Mouse (Mus musculus) Patski (cell line): ENCODE data around the gene Spesp1. TPM values are rescaled to one million over a fixed set of nuclear protein-coding genes. Genes with fewer than 3 reads are reported as not detected.

Experiments
- ATAC-seq: fragments of 100-300 bp; one replicate; pipeline ENCODE4 v1.8.0; 2021
- CTCF ChIA-PET: fragments of 350-600 bp; sonication (Branson Sonifier 250); formaldehyde crosslinking; loops from one replicate; lab custom pipeline; 2022; ENCODE audit warnings: inconsistent platforms; lab: Charles Lee
- POLR2A ChIA-PET: fragments of 350-600 bp; sonication (Branson Sonifier 250); formaldehyde crosslinking; loops from one replicate; lab custom pipeline; 2022; ENCODE audit warnings: antibody characterized with exemption, inconsistent platforms; lab: Charles Lee
- DNase-seq: peaks from one replicate; pipeline ENCODE4 v3.0.0-alpha.2; 2011; ENCODE audit warnings: low read depth, low spot score
- H3K27me3 ChIP-seq: fragments of 371-371 bp; one replicate; pipeline ENCODE4 v1.5.1; 2021
- CTCF ChIP-seq: fragments of 100-300 bp; IDR thresholded peaks from one replicate; pipeline ENCODE4 v1.5.1; 2021
- in situ Hi-C: fragments of 300-500 bp; cut with MboI; formaldehyde crosslinking; loops from 3 replicates; pipeline ENCODE4 v1.11.1; 2018; ENCODE audit warnings: low pct_unique_long_range_greater_than_20kb, mixed read lengths
- polyA plus RNA-seq: library from polyadenylated mRNA; unstranded; gene quantifications from one replicate; pipeline ENCODE4 v1.2.3, GENCODE M21; 2021

Gene Spesp1
- polyA plus RNA-seq, 1 experiment from 2014 or later = not detected

GRCm38 (mm10) chr9:62229985-62230384 is 52.0 kb downstream of the Spesp1 start:
- no peak for TF ChIP-seq CTCF
- no peak for DNase-seq
- ATAC-seq = no peak
- ChIA-PET CTCF (no interaction called here), POLR2A (no interaction called here)
- in situ Hi-C loops = no loop called here
- H3K27me3 ChIP-seq = no peaks in the 10 kb centered on the region

DNA sequence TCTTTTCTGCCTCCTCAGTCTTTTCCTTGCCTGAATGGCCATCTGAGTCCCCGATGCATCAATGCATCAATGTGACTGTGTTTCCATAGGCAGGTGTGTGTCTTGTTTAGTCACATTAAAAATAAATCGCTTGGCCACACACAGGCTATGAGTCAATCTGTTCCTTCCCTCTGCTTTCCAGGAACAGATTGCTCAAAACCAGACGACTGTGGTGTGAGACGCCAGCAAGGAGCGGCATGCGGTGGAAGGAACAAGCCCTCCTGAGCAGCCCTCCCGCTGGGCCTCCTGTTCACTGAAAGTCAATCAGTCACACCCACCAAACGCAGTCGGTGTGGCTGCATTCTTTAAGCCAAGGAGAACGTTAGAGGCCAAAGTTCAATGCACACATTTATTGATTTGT is 59.5 kb downstream of the Spesp1 start:
- peak; percentile 60 for ATAC-seq
- H3K27me3 ChIP-seq = peaks cover 12% of the 10 kb centered on the region
- ChIA-PET POLR2A (interaction anchor here (0.6 kb wide), 1 partner anchor 34 kb away, joined by 4 read pairs; no protein-coding TSS in a partner anchor), CTCF (no interaction called here)
- peak; percentile 51 for DNase-seq
- no peak for TF ChIP-seq CTCF
- in situ Hi-C loops = no loop called here

DNA sequence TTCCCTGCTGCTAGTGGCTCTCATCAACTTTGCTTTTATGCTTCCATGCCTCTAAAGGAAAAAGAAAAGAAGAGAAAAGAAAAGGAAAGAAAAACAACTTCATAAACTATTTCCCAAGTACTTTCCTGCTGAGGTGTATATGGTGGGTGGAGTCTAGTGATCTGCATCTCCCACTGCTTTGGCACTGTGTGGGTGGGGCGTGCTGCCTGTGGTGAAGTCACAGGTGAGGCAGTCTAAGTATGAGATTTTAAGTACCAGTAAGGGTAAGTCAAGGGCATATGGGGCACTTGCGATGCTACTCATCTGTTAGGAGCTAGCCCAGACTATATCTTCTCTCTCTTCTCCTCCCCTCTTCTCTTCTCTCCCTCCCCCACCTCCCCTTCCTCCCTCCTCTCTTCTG is 60.0 kb downstream of the Spesp1 start:
- DNase-seq = no peak
- ATAC-seq = no peak
- TF ChIP-seq CTCF = no peak
- in situ Hi-C loops = no loop called here
- POLR2A ChIA-PET = interaction anchor here (0.6 to 0.7 kb wide), 2 partner anchors 33 to 102 kb away, joined by 3 to 4 read pairs; no protein-coding TSS in a partner anchor
- peaks cover 13% of the 10 kb centered on the region for H3K27me3 ChIP-seq
- CTCF ChIA-PET = no interaction called here

Other genes starting within 250 kb of the Spesp1 start
- gene Glce, start 159.6 kb downstream of the Spesp1 start, polyA plus RNA-seq = 34.9 TPM
- gene Anp32a, start 59.1 kb upstream of the Spesp1 start, polyA plus RNA-seq = 231 TPM